Mouse (Mus musculus): ENCODE measurements around the gene Gm5415.
"Not testable (repeated sequence)": the region's sequence is repeated elsewhere in the genome, so short reads cannot be mapped to it uniquely, and the experiment has no call there.

The Gm5415 gene

GRCm38 (mm10) chr1:32547194-32547593, at the start of gene Gm5415:
TSS of gene Gm5415 (minus strand) at chr1:32547294.
- DNase-seq (ENCODE audit: low spot score): not testable (repeated sequence)

GRCm38 (mm10) chr1:32568901-32569300, 21.8 kb upstream of the Gm5415 start:
- DNase-seq (ENCODE audit: low spot score): no peak

- peak; percentile 54 for DNase-seq (ENCODE audit: low spot score)
Observed at GRCm38 (mm10) chr1:32553925-32554324, 6.8 kb upstream of the Gm5415 start.

GRCm38 (mm10) chr1:32553459-32553858, 6.4 kb upstream of the Gm5415 start:
- no peak for DNase-seq (ENCODE audit: low spot score)

- DNase-seq (ENCODE audit: low spot score): peak; percentile 17
Observed at GRCm38 (mm10) chr1:32503381-32503780, 43.7 kb downstream of the Gm5415 start.

Measured in layer of hippocampus, adult 11-12 months (tissue).